Mouse (Mus musculus): ENCODE measurements around the gene Zfp114. TPM values are rescaled to one million over a fixed set of nuclear protein-coding genes. Genes with fewer than 3 reads are reported as not detected.

Gene Zfp114
- polyA plus RNA-seq, 1 experiment: 2.5 TPM

- H3K4me3 ChIP-seq (ENCODE audit: insufficient read depth, low read length): no peak overlapping the region
- H3K4me1 ChIP-seq (ENCODE audit: control insufficient read depth, insufficient read depth, low read length): no peaks in the 10 kb centered on the region
- H3K27ac ChIP-seq (ENCODE audit: insufficient read depth, low read length): no peak overlapping the region
- TF ChIP-seq POLR2A (IDR thresholded peaks at IDR 0.05; ENCODE audit: low read depth, low read length) (no peak), CTCF (IDR thresholded peaks at IDR 0.05; ENCODE audit: borderline replicate concordance, insufficient read depth, low read length) (no peak)
Observed at GRCm38 (mm10) chr7:24189571-24189944, 14.7 kb downstream of the Zfp114 start.

DNA sequence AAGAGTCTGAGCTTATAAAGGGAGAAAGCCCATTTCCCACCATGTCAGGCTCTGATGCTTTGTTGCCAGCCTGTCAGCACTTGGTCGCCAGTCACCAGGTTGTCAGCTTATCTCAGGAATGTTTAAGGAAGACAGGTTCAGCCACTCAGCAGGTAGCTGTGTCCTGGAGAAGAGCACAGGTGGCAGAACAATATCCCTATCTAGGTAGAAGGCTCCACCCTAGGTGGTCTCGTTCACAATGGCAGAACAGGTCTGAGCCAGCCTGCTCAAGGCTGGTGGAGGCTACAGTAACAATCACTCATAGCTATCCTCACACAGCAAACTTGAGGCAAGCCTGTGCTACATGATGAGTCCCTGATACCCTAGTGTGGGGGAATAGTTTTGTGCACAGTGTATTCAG lies 16.5 kb downstream of the Zfp114 start:
- Histone ChIP-seq H3K4me1 (ENCODE audit: control insufficient read depth, insufficient read depth, low read length) (no peaks in the 10 kb centered on the region), H3K27ac (ENCODE audit: insufficient read depth, low read length) (no peak overlapping the region), H3K4me3 (ENCODE audit: insufficient read depth, low read length) (no peak overlapping the region)
- TF ChIP-seq CTCF (IDR thresholded peaks at IDR 0.05; ENCODE audit: borderline replicate concordance, insufficient read depth, low read length): no peak
- TF ChIP-seq POLR2A (IDR thresholded peaks at IDR 0.05; ENCODE audit: low read depth, low read length): no peak

DNA sequence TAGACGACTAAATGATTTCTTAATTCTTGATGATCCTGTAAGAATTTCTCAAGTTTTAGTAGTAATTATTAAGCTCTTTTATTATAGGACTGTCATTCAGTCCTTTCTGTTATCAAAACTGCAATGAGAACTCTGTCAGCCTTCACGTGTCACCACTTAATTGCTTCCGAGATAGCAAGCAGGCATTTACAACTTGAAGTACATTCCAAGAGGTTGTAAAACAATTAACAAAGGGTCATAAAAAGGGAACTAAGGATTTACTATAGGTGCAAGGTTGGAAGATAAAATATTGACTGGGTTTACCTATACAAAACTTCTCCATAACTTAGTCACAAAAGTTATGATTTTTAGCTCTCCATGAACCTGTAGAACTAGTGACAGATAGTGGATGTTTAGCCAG lies 18.3 kb downstream of the Zfp114 start:
- Histone ChIP-seq H3K4me1 (ENCODE audit: control insufficient read depth, insufficient read depth, low read length) (no peaks in the 10 kb centered on the region), H3K4me3 (ENCODE audit: insufficient read depth, low read length) (no peak overlapping the region), H3K27ac (ENCODE audit: insufficient read depth, low read length) (no peak overlapping the region)
- no peak for TF ChIP-seq CTCF (IDR thresholded peaks at IDR 0.05; ENCODE audit: borderline replicate concordance, insufficient read depth, low read length)
- TF ChIP-seq POLR2A (IDR thresholded peaks at IDR 0.05; ENCODE audit: low read depth, low read length): no peak

GRCm38 (mm10) chr7:24196961-24197360 lies 22.1 kb downstream of the Zfp114 start:
- Histone ChIP-seq H3K27ac (ENCODE audit: insufficient read depth, low read length) (no peak overlapping the region), H3K4me1 (ENCODE audit: control insufficient read depth, insufficient read depth, low read length) (no peaks in the 10 kb centered on the region), H3K4me3 (ENCODE audit: insufficient read depth, low read length) (no peak overlapping the region)
- TF ChIP-seq CTCF (IDR thresholded peaks at IDR 0.05; ENCODE audit: borderline replicate concordance, insufficient read depth, low read length) (no peak), POLR2A (IDR thresholded peaks at IDR 0.05; ENCODE audit: low read depth, low read length) (no peak)

DNA sequence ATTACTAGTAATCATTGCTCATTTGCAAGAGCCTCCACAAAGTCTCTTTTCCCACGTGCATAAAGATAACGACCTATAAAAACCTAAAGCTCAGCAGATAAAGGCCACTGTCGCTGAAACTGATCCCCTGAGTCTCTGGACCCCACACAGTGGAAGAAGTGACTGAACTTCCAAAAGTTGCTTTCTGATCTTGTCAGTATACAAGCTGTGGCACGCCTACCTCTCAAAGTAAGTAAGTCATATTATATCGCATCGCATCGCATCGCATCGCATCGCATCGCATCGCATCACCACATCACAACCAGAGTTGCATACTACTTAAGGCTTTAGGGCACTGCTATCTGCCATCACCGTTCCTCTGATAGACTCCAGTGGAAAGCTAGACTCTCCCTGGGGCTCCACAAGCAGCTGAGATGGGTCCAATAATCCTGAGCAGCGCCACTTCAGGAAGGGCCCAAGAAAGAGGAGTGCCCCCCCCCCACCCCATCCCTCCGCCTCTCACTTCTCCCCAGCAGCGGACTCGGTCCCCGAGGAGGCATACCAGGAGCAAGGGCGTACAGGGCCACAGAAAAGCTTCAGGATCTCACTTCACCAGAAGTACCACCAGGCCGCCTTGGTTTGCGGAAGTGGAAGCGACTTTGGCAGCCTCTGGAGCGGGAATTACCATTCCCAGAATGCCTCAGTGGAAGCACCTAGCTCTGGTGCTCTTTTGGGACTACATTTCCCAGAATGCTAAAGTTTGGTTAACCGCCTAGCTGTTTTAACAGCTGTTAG lies 32.8 kb downstream of the Zfp114 start:
- peak; percentile 78 for TF ChIP-seq POLR2A (IDR thresholded peaks at IDR 0.05; ENCODE audit: low read depth, low read length)
- TF ChIP-seq CTCF (IDR thresholded peaks at IDR 0.05; ENCODE audit: borderline replicate concordance, insufficient read depth, low read length): no peak
- no peaks in the 10 kb centered on the region for H3K4me1 ChIP-seq (ENCODE audit: control insufficient read depth, insufficient read depth, low read length)
- no peak overlapping the region for H3K27ac ChIP-seq (ENCODE audit: insufficient read depth, low read length)
- H3K4me3 ChIP-seq (ENCODE audit: insufficient read depth, low read length): peak overlapping the region; percentile 63

DNA sequence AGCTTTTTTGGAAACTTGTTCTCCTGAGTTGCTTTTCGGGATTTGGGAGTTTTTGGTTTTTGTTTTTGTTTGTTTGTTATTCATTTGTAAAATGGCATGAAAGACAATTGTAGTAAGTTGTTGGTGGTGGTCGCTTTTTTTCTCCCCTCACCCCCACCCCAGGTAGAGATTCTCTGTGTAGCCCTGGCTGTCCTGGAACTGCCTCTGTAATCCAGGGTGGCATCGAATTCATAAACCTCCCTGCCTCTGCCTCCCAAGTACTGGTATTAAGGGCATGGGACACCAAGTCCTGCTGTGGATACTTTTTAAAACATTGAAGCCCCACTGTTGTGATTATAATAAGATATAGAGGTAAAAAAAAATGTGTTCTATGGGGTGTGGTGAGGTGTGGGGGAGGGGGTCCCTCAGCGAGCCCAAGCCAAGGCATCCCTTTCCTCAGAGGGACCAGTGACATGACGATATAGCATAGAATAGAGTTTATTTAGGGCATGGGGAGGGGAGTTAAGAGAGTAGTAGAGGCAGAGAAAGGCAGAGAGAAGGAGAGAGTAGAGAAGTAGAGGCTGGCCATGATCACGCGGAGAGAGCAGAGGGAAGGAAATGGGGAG lies 33.5 kb downstream of the Zfp114 start:
- no peak overlapping the region for H3K27ac ChIP-seq (ENCODE audit: insufficient read depth, low read length)
- no peaks in the 10 kb centered on the region for H3K4me1 ChIP-seq (ENCODE audit: control insufficient read depth, insufficient read depth, low read length)
- no peak overlapping the region for H3K4me3 ChIP-seq (ENCODE audit: insufficient read depth, low read length)
- TF ChIP-seq CTCF (IDR thresholded peaks at IDR 0.05; ENCODE audit: borderline replicate concordance, insufficient read depth, low read length) (no peak), POLR2A (IDR thresholded peaks at IDR 0.05; ENCODE audit: low read depth, low read length) (no peak)

DNA sequence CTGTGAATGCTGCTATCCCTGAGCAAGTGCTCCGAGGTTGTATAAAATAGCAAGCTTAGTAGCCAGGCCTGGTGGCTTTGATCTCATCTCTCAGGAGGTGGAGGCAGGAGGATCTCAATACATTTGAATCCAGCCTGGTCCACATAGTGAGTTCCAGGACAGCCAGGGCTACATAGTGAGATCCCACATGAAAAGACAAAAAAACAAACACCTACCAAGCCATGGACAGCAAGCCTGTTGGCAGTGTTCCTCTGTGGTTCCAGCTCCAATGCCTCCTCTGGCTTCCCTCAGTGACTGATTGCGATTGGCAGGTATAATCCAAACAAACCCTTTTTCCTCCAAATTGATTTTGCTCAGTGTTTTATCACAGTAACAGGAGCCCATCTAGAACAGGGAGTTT lies 35.4 kb downstream of the Zfp114 start:
- no peaks in the 10 kb centered on the region for H3K4me1 ChIP-seq (ENCODE audit: control insufficient read depth, insufficient read depth, low read length)
- TF ChIP-seq POLR2A (IDR thresholded peaks at IDR 0.05; ENCODE audit: low read depth, low read length) (no peak), CTCF (IDR thresholded peaks at IDR 0.05; ENCODE audit: borderline replicate concordance, insufficient read depth, low read length) (no peak)
- H3K27ac ChIP-seq (ENCODE audit: insufficient read depth, low read length): no peak overlapping the region
- H3K4me3 ChIP-seq (ENCODE audit: insufficient read depth, low read length): no peak overlapping the region

DNA sequence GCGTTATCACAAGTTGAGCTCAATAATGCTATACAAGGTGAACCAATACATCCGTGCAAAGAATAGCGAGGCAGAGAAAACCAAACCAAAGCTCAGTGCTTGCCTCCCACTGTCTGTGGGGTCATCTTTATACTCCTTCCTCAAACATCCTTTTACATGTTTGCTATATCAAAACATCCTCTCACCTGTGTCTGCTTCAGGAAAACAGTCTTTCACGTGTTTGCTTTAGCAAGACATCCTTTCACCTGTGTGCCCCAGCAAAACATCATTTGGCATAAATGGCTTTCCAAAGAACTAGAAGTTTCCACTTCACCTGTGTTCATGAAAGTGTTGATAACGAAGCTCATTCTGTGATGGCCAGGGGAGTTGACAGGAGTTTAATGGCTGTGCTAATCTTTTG lies 36.5 kb downstream of the Zfp114 start, which contains the start of gene Zfp111:
Zfp111 (minus strand) TSS at position 101 of the 400 bp plus-strand sequence.
- TF ChIP-seq CTCF (IDR thresholded peaks at IDR 0.05; ENCODE audit: borderline replicate concordance, insufficient read depth, low read length) (no peak), POLR2A (IDR thresholded peaks at IDR 0.05; ENCODE audit: low read depth, low read length) (no peak)

More for the DNA sequence above, 36.5 kb downstream of the Zfp114 start, which contains the start of gene Zfp111:
- H3K4me1 ChIP-seq (ENCODE audit: control insufficient read depth, insufficient read depth, low read length): no peaks in the 10 kb centered on the region
- no peak within 1 kb of the TSS for H3K4me3 ChIP-seq (ENCODE audit: insufficient read depth, low read length)
- H3K27ac ChIP-seq (ENCODE audit: insufficient read depth, low read length): no peak within 1 kb of the TSS

Other genes with a start within 250 kb of the Zfp114 start
- gene Vmn1r179, start 248.1 kb upstream of the Zfp114 start, polyA plus RNA-seq (2011; ENCODE audit: insufficient read length, low read depth, missing spikeins): not detected in 2 replicates
- gene Vmn1r180, start 224.4 kb upstream of the Zfp114 start, polyA plus RNA-seq (2011; ENCODE audit: insufficient read length, low read depth, missing spikeins): not detected in 2 replicates
- gene Vmn1r181, start 200.4 kb upstream of the Zfp114 start, polyA plus RNA-seq (2011; ENCODE audit: insufficient read length, low read depth, missing spikeins): not detected in 2 replicates
- not detected in 2 replicates for gene V1rd19, start 173.4 kb upstream of the Zfp114 start, polyA plus RNA-seq (2011; ENCODE audit: insufficient read length, low read depth, missing spikeins)
- gene Vmn1r183, start 121.8 kb upstream of the Zfp114 start, polyA plus RNA-seq (2011; ENCODE audit: insufficient read length, low read depth, missing spikeins): not detected in 2 replicates
- 14.5 and 16.5 TPM in 2 replicates for gene Zfp180, start 93.1 kb upstream of the Zfp114 start, polyA plus RNA-seq (2011; ENCODE audit: insufficient read length, low read depth, missing spikeins)
- gene Zfp112, start 62.7 kb upstream of the Zfp114 start, polyA plus RNA-seq (2011; ENCODE audit: insufficient read length, low read depth, missing spikeins): 2.8 and 3.3 TPM in 2 replicates
- gene Zfp235, start 40.9 kb upstream of the Zfp114 start, polyA plus RNA-seq (2011; ENCODE audit: insufficient read length, low read depth, missing spikeins): 5.8 and 6.0 TPM in 2 replicates
- 12.4 and 14.0 TPM in 2 replicates for gene Zfp111, start 36.4 kb downstream of the Zfp114 start, polyA plus RNA-seq (2011; ENCODE audit: insufficient read length, low read depth, missing spikeins)
- gene Zfp109, start 62.5 kb downstream of the Zfp114 start, polyA plus RNA-seq (2011; ENCODE audit: insufficient read length, low read depth, missing spikeins): 3.6 and 3.7 TPM in 2 replicates
- 2.8 and 3.0 TPM in 2 replicates for gene Zfp108, start 79.7 kb downstream of the Zfp114 start, polyA plus RNA-seq (2011; ENCODE audit: insufficient read length, low read depth, missing spikeins)
- gene Zfp93, start 95.4 kb downstream of the Zfp114 start, polyA plus RNA-seq (2011; ENCODE audit: insufficient read length, low read depth, missing spikeins): 6.5 and 13.4 TPM in 2 replicates
- 11.7 and 14.8 TPM in 2 replicates for gene Zfp61, start 126.2 kb downstream of the Zfp114 start, polyA plus RNA-seq (2011; ENCODE audit: insufficient read length, low read depth, missing spikeins)
- 3.8 and 4.4 TPM in 2 replicates for gene Zfp94, start 141.6 kb downstream of the Zfp114 start, polyA plus RNA-seq (2011; ENCODE audit: insufficient read length, low read depth, missing spikeins)
- not detected in 2 replicates for gene Tescl, start 158.9 kb downstream of the Zfp114 start, polyA plus RNA-seq (2011; ENCODE audit: insufficient read length, low read depth, missing spikeins)
- not detected in 2 replicates for gene Lypd5, start 174.1 kb downstream of the Zfp114 start, polyA plus RNA-seq (2011; ENCODE audit: insufficient read length, low read depth, missing spikeins)
- 1.9 and 3.4 TPM in 2 replicates for gene Kcnn4, start 195.2 kb downstream of the Zfp114 start, polyA plus RNA-seq (2011; ENCODE audit: insufficient read length, low read depth, missing spikeins)
- gene Smg9, start 224.6 kb downstream of the Zfp114 start, polyA plus RNA-seq (2011; ENCODE audit: insufficient read length, low read depth, missing spikeins): 14.8 and 18.1 TPM in 2 replicates

Data from embryonic fibroblast, embryonic 13.5 days (primary cell).